Mouse (Mus musculus): ENCODE measurements around the gene Gigyf1. TPM values are rescaled to one million over a fixed set of nuclear protein-coding genes. Genes with fewer than 3 reads are reported as not detected.
A peak's percentile ranks its signal among the peaks of the same experiment; 100 is the strongest.

Gigyf1 gene
- polyA plus RNA-seq, 1 experiment from 2014 or later = 8.9 TPM

DNA sequence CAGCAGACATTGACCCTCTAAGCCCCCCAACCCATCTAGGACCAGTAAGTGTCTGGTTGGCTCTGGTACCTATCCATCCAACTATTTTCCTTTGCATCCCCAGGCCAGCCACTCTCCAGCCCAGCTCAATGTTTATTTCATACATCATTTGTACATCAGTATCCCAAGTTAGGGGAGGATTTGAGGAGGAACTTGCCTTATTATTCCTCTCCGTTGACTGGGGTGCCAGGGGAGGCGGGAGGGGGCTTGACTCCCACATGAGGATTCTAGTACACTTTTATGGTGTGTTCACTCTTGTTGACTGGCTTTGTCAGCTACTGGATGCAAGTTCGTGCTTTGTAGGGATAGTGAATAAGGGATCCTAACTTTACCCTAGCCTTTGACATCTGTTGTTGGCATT lies 6.6 kb upstream of the Gigyf1 start:
- Histone ChIP-seq H3K4me2 (ENCODE audit: low read depth, low read length) (peak overlapping the region; percentile 94), H3K9ac (ENCODE audit: low read length) (peak overlapping the region; percentile 99), H3K4me3 (ENCODE audit: low read length) (peak overlapping the region; percentile 99), H3K27ac (ENCODE audit: low read length) (no peak overlapping the region), H3K27me3 (ENCODE audit: control insufficient read depth, insufficient read depth, low read length) (no peaks in the 10 kb centered on the region), H3K36me3 (ENCODE audit: control insufficient read depth, insufficient read depth) (no peaks in the 10 kb centered on the region), H3K9me3 (replicated peaks; ENCODE audit: control insufficient read depth, low read length) (no peaks in the 10 kb centered on the region), H3K4me1 (ENCODE audit: control insufficient read depth, insufficient read depth, low read length) (peaks cover 35% of the 10 kb centered on the region)
- ATAC-seq (replicated peaks; ENCODE audit: extremely low read depth, insufficient read depth, low FRiP score) = no peak
- WGBS = 76% methylated on average over 3 of the region's 3 CpGs

- no peak for ATAC-seq (replicated peaks; ENCODE audit: extremely low read depth, insufficient read depth, low FRiP score)
- no peak overlapping the region for H3K4me3 ChIP-seq (ENCODE audit: low read length)
- no peak overlapping the region for H3K27ac ChIP-seq (ENCODE audit: low read length)
- 75% methylated on average over 11 of the region's 11 CpGs for WGBS
- H3K4me2 ChIP-seq (ENCODE audit: low read depth, low read length) = no peak overlapping the region
- H3K27me3 ChIP-seq (ENCODE audit: control insufficient read depth, insufficient read depth, low read length) = no peaks in the 10 kb centered on the region
- H3K9ac ChIP-seq (ENCODE audit: low read length) = 0 out of 2 replicates have a peak overlapping the region, but pooled peaks have one; percentile 13
- no peaks in the 10 kb centered on the region for H3K9me3 ChIP-seq (replicated peaks; ENCODE audit: control insufficient read depth, low read length)
- H3K36me3 ChIP-seq (ENCODE audit: control insufficient read depth, insufficient read depth) = no peaks in the 10 kb centered on the region
- H3K4me1 ChIP-seq (ENCODE audit: control insufficient read depth, insufficient read depth, low read length) = peaks cover 35% of the 10 kb centered on the region
Measured at GRCm38 (mm10) chr5:137512847-137513794, 5.2 kb upstream of the Gigyf1 start.

DNA sequence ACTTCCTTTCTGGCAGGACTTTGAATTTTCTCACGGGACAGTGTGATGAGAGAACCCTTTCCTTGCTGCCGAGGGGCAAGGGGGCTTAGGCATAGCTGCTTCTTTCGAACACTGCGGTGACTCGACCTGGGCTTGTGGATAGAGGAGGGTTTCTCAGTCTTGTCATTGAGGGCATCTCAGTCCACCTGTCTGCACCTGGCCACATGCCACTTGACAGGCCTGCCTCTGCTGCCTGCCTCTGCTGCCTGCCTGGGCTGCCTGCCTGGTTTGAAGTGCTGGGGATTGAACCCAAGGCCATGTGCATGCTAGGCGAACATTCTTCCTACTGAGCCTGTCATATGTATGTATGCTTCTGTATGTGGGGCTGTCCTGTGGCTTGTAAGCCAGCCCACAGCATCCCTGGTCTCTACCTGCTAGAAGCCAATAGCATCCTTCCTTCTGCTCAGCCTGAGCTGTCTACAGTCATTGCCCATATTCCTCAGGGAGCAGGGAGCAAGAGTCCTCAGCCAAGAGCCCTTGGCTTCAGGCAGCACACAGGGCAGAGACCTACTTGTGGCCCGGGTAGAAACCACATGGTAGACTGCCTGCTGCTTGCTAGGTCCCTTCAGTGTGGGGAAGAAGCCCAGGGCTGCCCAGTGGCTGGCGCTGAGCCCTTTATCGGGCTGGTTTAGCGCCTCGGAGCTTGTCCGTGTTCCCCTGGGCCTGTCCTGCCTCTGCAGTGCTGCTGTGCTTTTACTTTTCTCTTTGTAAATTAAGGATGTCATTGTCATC lies 4.2 kb upstream of the Gigyf1 start:
- Histone ChIP-seq H3K27ac (ENCODE audit: low read length) (no peak overlapping the region), H3K9me3 (replicated peaks; ENCODE audit: control insufficient read depth, low read length) (no peaks in the 10 kb centered on the region), H3K4me3 (ENCODE audit: low read length) (no peak overlapping the region), H3K4me1 (ENCODE audit: control insufficient read depth, insufficient read depth, low read length) (peaks cover 35% of the 10 kb centered on the region), H3K27me3 (ENCODE audit: control insufficient read depth, insufficient read depth, low read length) (no peaks in the 10 kb centered on the region), H3K4me2 (ENCODE audit: low read depth, low read length) (no peak overlapping the region), H3K9ac (ENCODE audit: low read length) (no peak overlapping the region), H3K36me3 (ENCODE audit: control insufficient read depth, insufficient read depth) (peaks cover 6% of the 10 kb centered on the region; the same call in 1 of the 2 replicates)
- WGBS = 74% methylated on average over 12 of the region's 12 CpGs
- no peak for ATAC-seq (replicated peaks; ENCODE audit: extremely low read depth, insufficient read depth, low FRiP score)

DNA sequence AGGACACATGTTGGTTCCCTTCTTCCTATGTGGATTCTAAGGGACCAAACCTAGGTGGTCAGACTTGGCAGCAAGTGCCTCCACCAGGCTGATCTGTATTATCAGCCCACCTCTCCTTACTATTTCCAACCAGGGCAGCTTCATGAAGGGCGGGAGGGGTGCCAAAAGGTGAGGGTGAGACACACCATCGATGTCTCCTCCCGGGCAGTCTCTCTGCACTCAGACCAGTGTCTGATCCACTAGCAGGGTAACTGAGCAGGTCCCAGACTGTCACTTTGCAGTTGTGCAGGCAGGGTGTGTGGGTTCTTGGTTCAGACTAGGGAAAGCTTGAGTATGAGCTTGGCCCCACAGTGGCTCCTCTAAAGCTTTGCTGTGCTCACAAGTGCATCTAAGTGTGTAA lies 3.5 kb upstream of the Gigyf1 start:
- Histone ChIP-seq H3K4me2 (ENCODE audit: low read depth, low read length) (no peak overlapping the region), H3K9ac (ENCODE audit: low read length) (no peak overlapping the region), H3K9me3 (replicated peaks; ENCODE audit: control insufficient read depth, low read length) (no peaks in the 10 kb centered on the region), H3K36me3 (ENCODE audit: control insufficient read depth, insufficient read depth) (peaks cover 13% of the 10 kb centered on the region; the same call in 1 of the 2 replicates), H3K4me1 (ENCODE audit: control insufficient read depth, insufficient read depth, low read length) (peaks cover 32% of the 10 kb centered on the region), H3K4me3 (ENCODE audit: low read length) (no peak overlapping the region), H3K27ac (ENCODE audit: low read length) (no peak overlapping the region), H3K27me3 (ENCODE audit: control insufficient read depth, insufficient read depth, low read length) (no peaks in the 10 kb centered on the region)
- WGBS = 68% methylated on average over 3 of the region's 3 CpGs
- no peak for ATAC-seq (replicated peaks; ENCODE audit: extremely low read depth, insufficient read depth, low FRiP score)

DNA sequence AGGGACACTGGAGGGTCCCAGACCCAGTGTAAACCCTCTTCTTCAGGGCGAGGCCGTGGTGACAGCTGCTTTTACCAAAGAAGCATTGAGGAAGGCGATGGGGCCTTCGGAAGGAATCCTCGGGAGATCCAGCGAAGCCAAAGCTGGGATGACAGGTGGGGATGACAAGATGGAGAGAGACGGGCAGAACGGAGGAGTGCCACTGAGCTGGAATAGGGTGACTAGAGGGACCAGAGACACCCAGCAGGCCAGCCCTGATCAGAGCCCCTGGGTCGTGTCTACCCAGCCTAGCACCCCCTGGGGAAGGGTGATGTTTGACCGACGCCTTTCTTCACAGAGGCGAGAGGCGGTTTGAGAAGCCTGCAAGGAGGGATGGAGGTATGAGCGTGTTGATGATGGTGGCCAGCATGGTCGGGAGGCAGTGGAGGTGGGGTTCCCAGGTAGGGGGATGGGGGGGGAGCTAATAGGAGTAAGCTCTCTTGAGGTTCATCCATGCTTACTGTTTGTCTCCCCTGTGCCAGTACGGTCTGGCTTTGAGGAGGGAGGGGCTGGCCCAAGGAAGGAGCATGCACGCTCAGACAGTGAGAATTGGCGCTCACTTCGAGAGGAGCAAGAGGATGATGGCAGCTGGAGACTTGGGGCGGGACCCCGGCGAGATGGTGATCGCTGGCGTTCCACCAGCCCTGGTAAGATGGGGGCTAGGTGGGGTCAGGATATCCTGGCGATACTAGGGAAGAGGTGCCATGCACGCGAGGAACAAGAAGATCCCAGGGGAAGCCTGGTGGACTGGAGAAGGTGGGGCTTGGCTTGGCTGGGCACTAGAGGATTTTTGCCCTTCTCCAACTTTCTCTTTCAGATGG lies 1.6 kb downstream of the Gigyf1 start:
- Histone ChIP-seq H3K9me3 (replicated peaks; ENCODE audit: control insufficient read depth, low read length) (no peaks in the 10 kb centered on the region), H3K36me3 (ENCODE audit: control insufficient read depth, insufficient read depth) (peaks cover 57% of the 10 kb centered on the region), H3K4me2 (ENCODE audit: low read depth, low read length) (no peak overlapping the region), H3K9ac (ENCODE audit: low read length) (no peak overlapping the region), H3K27me3 (ENCODE audit: control insufficient read depth, insufficient read depth, low read length) (no peaks in the 10 kb centered on the region), H3K4me1 (ENCODE audit: control insufficient read depth, insufficient read depth, low read length) (no peaks in the 10 kb centered on the region), H3K27ac (ENCODE audit: low read length) (no peak overlapping the region), H3K4me3 (ENCODE audit: low read length) (no peak overlapping the region)
- 90% methylated on average over 27 of the region's 27 CpGs for WGBS
- no peak for ATAC-seq (replicated peaks; ENCODE audit: extremely low read depth, insufficient read depth, low FRiP score)

DNA sequence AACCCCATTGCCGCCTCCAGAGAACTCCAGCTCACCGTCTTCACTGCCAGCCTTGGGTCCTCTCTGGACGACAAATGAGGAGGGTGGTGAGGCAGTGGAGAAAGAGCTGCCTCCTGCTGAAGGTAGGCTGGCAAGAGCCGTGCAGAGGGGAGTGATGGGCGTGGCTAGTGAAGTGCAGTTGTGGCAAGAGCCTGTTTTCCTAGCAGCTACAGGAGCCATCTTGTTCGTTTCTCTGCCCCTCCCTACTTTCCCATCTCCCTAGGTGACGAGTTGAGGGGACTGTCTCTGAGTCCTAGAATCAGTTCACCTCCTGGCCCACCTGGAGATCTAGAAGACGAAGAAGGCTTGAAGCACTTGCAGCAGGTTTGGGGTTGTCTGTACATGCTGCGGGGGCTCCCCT lies 3.5 kb downstream of the Gigyf1 start:
- H3K27me3 ChIP-seq (ENCODE audit: control insufficient read depth, insufficient read depth, low read length) = no peaks in the 10 kb centered on the region
- H3K27ac ChIP-seq (ENCODE audit: low read length) = no peak overlapping the region
- no peaks in the 10 kb centered on the region for H3K9me3 ChIP-seq (replicated peaks; ENCODE audit: control insufficient read depth, low read length)
- H3K36me3 ChIP-seq (ENCODE audit: control insufficient read depth, insufficient read depth) = peaks cover 66% of the 10 kb centered on the region
- ATAC-seq (replicated peaks; ENCODE audit: extremely low read depth, insufficient read depth, low FRiP score) = no peak
- no peak overlapping the region for H3K9ac ChIP-seq (ENCODE audit: low read length)
- peaks cover 4% of the 10 kb centered on the region for H3K4me1 ChIP-seq (ENCODE audit: control insufficient read depth, insufficient read depth, low read length)
- no peak overlapping the region for H3K4me2 ChIP-seq (ENCODE audit: low read depth, low read length)
- H3K4me3 ChIP-seq (ENCODE audit: low read length) = no peak overlapping the region
- WGBS = 80% methylated on average over 9 of the region's 9 CpGs

DNA sequence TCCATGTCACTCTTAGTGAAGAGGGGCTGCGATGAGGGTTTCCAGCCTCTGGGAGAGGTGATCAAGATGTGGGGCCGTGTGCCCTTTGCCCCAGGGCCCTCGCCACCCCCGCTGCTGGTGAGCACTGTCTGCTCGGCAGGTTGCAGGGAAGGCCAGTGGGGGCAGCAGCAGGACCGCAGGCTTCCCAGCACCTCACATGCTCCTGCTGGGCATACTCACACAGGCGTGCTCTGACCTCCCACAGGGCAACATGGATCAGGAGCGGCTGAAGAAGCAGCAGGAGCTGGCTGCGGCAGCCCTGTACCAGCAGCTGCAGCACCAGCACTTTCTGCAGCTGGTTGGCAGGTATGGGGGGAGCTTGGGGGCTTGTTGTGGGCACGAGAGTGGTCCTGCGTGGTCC lies 4.4 kb downstream of the Gigyf1 start:
- Histone ChIP-seq H3K36me3 (ENCODE audit: control insufficient read depth, insufficient read depth) (peaks cover 72% of the 10 kb centered on the region), H3K4me1 (ENCODE audit: control insufficient read depth, insufficient read depth, low read length) (peaks cover 4% of the 10 kb centered on the region), H3K9ac (ENCODE audit: low read length) (no peak overlapping the region), H3K4me2 (ENCODE audit: low read depth, low read length) (no peak overlapping the region), H3K4me3 (ENCODE audit: low read length) (no peak overlapping the region), H3K27ac (ENCODE audit: low read length) (no peak overlapping the region), H3K27me3 (ENCODE audit: control insufficient read depth, insufficient read depth, low read length) (no peaks in the 10 kb centered on the region), H3K9me3 (replicated peaks; ENCODE audit: control insufficient read depth, low read length) (no peaks in the 10 kb centered on the region)
- ATAC-seq (replicated peaks; ENCODE audit: extremely low read depth, insufficient read depth, low FRiP score) = no peak
- 78% methylated on average over 11 of the region's 11 CpGs for WGBS

DNA sequence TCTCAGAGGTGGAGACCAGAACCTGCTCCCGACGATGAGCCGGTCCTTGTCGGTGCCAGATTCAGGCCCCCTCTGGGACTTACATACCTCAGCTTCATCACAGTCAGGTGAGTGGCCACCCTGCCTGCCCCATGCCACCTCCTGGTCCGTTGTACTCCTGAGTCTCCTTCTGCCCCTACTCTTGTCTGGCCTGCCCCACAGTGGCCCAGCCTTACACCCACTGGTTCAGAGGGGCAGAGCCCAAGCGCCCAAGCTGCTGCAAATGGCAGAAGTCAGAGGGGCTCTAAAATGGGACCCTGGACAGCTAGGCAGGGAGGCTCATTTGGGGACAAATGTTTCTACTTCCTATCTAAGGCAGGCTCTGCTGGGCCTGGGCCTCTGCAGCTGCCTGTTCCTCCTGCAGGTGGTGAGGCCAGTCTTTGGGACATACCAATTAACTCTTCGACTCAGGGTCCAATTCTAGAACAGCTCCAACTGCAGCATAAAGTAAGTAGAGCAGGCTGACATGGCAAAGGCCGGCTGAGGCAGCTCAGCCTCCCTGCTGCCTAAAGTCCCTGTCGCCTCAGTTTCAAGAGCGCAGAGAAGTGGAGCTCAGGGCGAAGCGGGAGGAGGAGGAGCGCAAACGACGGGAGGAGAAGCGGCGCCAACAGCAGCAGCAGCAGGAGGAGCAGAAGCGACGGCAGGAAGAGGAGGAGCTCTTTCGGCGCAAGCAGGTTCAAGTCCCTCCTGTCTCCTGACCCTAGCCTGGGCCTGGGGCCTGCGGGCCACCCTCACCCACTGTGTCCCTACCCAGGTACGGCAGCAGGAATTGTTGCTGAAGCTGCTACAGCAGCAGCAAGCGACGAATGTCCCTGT lies 5.3 kb downstream of the Gigyf1 start:
- Histone ChIP-seq H3K27ac (ENCODE audit: low read length) (no peak overlapping the region), H3K4me2 (ENCODE audit: low read depth, low read length) (no peak overlapping the region), H3K4me3 (ENCODE audit: low read length) (no peak overlapping the region), H3K36me3 (ENCODE audit: control insufficient read depth, insufficient read depth) (peaks cover 80% of the 10 kb centered on the region), H3K9ac (ENCODE audit: low read length) (no peak overlapping the region), H3K4me1 (ENCODE audit: control insufficient read depth, insufficient read depth, low read length) (peaks cover 4% of the 10 kb centered on the region), H3K9me3 (replicated peaks; ENCODE audit: control insufficient read depth, low read length) (no peaks in the 10 kb centered on the region), H3K27me3 (ENCODE audit: control insufficient read depth, insufficient read depth, low read length) (no peaks in the 10 kb centered on the region)
- ATAC-seq (replicated peaks; ENCODE audit: extremely low read depth, insufficient read depth, low FRiP score) = no peak
- WGBS = 86% methylated on average over 23 of the region's 25 CpGs
